Comparison of ENCODE assay signal across 21 mouse cellular contexts in the genomic region with DNA sequence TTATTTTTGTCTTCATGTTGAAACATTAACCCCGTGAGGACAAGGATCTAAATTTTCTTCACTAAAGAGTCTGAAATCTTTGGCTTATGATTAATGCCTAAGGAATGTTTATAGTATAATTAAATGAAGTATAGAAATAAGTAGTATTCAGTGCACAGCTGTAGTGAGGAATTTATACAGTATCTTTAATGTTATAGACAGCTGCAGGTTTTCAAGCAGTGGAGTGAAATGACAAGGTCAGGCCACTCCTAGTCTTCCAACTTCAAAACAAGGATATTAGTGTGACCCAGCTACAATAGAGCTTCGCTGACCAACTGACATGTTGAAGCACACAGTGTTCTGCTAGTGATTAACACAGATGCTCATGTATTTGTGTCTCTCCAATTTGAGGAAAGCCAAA.
"Had no signal": no experiment of that assay in that cellular context is flagged by ENCODE, and none has a peak within 500 bp of the region (broad histone marks: within the 10 kb centered on the region; RNA-seq: fewer than 3 reads in every experiment).

No protein-coding gene starts in this region.

- H3K27ac ChIP-seq: limb, embryonic 12.5 days; limb, embryonic 15.5 days; liver, embryonic 14.5 days; macrophage; midbrain, embryonic 12.5 days; midbrain, embryonic 15.5 days; neural tube, embryonic 12.5 days; neural tube, embryonic 15.5 days; stomach, postnatal 0 days had no signal

- ATAC-seq: liver, postnatal 0 days; midbrain, embryonic 15.5 days had no signal

- H3K27me3 ChIP-seq: limb, embryonic 12.5 days; limb, embryonic 15.5 days; midbrain, embryonic 12.5 days; midbrain, embryonic 15.5 days; neural tube, embryonic 12.5 days; neural tube, embryonic 15.5 days had no signal

- H3K4me2 ChIP-seq: limb, embryonic 12.5 days; limb, embryonic 15.5 days; liver, embryonic 11.5 days; midbrain, embryonic 12.5 days; midbrain, embryonic 15.5 days; neural tube, embryonic 12.5 days; neural tube, embryonic 15.5 days had no signal

- DNase-seq: kidney, adult 8-10 months; kidney, postnatal 4 days; left cerebral cortex, postnatal 4 days; liver, postnatal 0 days; lung, postnatal 14 days; right cerebral cortex, adult 18-20 months; right cerebral cortex, postnatal 14 days; right cerebral cortex, postnatal 4 days; thymus, adult 2 months; thymus, postnatal 14 days; thymus, postnatal 4 days had no signal

- H3K36me3 ChIP-seq: limb, embryonic 12.5 days; limb, embryonic 15.5 days; midbrain, embryonic 12.5 days; midbrain, embryonic 15.5 days; neural tube, embryonic 12.5 days; neural tube, embryonic 15.5 days had no signal

- H3K9ac ChIP-seq: limb, embryonic 12.5 days; limb, embryonic 15.5 days; liver, embryonic 14.5 days; liver, postnatal 0 days; midbrain, embryonic 12.5 days; midbrain, embryonic 15.5 days; neural tube, embryonic 12.5 days; neural tube, embryonic 15.5 days had no signal

- H3K9me3 ChIP-seq: limb, embryonic 15.5 days; midbrain, embryonic 12.5 days; midbrain, embryonic 15.5 days; neural tube, embryonic 12.5 days; neural tube, embryonic 15.5 days had no signal

- H3K4me3 ChIP-seq: limb, embryonic 12.5 days; limb, embryonic 15.5 days; midbrain, embryonic 12.5 days; midbrain, embryonic 15.5 days; neural tube, embryonic 12.5 days; neural tube, embryonic 15.5 days had no signal

- H3K4me1 ChIP-seq: limb, embryonic 12.5 days; limb, embryonic 15.5 days; midbrain, embryonic 12.5 days; midbrain, embryonic 15.5 days; neural tube, embryonic 12.5 days; neural tube, embryonic 15.5 days had no signal
